Mouse (Mus musculus): ENCODE measurements around the gene Nfia.

GRCm38 (mm10) chr4:97991880-97992279 is 219.3 kb downstream of the Nfia start:
- TF ChIP-seq POLR2A (IDR thresholded peaks at IDR 0.05; ENCODE audit: borderline replicate concordance, insufficient read depth, low read length): no peak
- TF ChIP-seq CTCF (IDR thresholded peaks at IDR 0.05; ENCODE audit: borderline replicate concordance, insufficient read depth, low read depth, low read length): no peak
